Mouse (Mus musculus) urinary bladder, postnatal 4 days (tissue): Measurements from ENCODE around the gene Mme.

ENCODE experiments used
- DNase-seq, 2 experiments: peaks; one replicate each; pipeline ENCODE4 v3.0.0; 2021 to 2022; ENCODE audit warnings: low spot score in 2 of 2

Mme gene

DNA sequence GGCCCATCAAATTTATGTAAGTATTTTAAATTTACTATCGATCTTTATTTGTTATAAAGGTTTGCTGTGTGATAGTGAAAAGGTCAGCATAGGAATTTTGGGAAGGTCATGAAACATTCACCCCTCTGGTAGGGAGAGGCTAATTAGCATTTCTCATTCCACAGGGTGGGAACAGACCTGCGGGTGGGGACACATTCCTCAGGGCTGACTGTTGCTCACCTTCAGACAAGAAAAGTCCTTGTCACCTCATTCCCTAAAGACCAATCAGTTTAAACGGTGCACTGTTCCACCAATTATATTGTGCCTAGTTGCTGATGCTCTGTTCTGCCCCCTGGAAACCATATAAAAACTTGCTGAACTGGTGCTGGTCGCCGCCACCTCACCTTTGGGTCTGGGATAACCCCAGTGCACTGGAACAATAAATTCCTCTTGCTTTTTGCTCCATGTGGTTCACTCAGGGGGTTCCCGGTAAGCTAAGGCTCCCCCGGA, at the start of gene Mme:
Mme (plus strand) TSS at position 439 of the 489 bp plus-strand sequence.
- no peak for DNase-seq

GRCm38 (mm10) chr3:63196565-63196964, 44.8 kb upstream of the Mme start:
- no peak for DNase-seq

DNA sequence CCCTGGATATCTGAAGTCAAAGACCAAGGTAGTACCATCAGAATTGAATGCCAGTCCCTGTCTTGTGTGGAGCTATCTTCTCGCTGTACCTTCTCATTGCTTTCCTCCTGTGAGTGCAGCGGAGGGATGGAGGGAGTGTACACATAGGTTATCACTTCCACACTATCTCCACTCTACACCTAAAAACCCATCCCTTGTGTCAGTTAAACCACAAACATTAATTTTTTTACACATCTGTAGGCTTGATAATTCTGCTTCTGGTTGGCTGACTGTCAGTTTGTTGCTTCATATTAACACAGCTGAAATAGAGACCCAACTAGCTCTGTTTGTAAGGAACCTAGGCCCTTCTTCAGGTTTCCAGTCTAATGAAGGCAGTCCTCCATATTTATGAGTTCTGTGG, 43.3 kb upstream of the Mme start:
- no peak for DNase-seq

DNA sequence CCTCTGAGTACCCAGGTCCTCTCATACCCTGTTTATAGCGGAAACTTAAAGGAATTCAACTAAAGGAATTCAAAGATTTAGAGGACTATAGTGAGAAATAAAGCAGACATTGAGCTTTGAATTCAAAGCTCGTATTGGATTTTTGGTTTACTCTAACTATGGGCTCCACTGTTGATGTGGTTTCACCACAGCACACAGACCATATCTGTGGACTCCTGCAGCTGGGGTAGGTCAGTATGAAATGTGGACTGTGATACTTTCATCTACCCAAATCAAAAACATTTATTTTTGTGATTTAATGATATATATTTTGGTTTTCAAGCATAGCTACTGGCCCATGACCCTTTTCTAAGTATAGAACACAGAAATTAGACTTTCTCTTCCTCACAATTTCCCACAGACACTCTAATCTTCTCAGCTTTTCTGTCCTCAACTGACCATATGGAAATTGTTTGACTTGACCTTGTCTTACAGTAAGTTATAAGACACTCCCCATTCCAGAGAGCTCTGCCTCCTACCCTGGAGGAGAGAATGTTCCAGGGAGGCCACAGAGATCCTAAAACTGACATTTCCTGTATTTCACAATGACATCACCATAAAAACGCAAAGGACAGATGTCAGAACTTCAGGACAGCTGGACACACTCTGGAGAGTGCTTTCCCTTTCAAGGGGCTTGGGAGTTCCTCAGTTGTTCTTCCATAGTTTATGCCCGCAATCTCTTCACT, 19.3 kb upstream of the Mme start:
- no peak for DNase-seq

GRCm38 (mm10) chr3:63223676-63224075, 17.7 kb upstream of the Mme start:
- DNase-seq, result no peak

- no peak for DNase-seq
Measured at GRCm38 (mm10) chr3:63235957-63236356, 5.4 kb upstream of the Mme start.

GRCm38 (mm10) chr3:63243721-63244120, 2.4 kb downstream of the Mme start:
- no peak for DNase-seq

GRCm38 (mm10) chr3:63272091-63272490, 30.8 kb downstream of the Mme start:
- no peak for DNase-seq

DNA sequence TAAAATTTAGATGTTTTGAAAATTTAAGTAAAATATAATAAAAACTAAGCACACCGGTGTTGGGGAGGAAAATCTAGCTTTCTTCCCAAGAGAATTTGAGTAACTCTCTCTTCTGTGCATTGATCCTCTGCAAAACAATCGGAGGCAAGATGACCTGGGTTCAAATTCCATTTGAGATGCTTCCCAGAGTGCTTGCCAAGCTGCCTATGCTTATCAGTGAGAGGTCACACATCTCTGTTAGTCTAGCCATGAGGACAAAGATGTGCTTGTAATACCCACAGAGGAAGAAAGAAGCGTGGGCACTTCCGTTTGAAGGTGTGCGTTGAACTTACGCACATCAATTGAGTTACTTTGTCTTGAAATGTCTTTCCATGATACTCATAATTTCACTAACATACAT, 53.0 kb downstream of the Mme start:
- no peak for DNase-seq

- no peak for DNase-seq
Measured at GRCm38 (mm10) chr3:63294791-63295190, 53.5 kb downstream of the Mme start.

DNA sequence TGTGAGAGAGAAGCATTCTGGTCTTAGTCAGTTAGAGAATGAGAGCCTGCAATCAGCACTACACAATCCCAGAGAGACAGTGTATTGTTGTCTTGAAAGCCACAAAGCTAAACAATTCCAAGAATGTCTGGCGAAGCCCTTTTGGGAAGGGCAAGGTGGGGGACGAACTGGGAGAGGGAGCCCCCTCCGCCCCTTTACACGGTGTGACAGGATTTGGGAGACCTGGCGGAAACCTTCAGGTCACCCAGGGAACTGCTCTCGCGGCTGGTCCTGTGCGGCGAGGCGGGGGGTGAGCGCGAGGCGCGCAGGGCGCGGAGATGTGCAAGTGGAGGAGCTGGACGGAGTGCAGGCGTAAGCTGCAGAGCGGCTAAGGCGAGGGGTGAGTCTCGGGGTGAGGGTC, 53.9 kb downstream of the Mme start:
- peak; percentile 47 to 64 for DNase-seq

GRCm38 (mm10) chr3:63295657-63296231, 54.4 kb downstream of the Mme start:
- peak; percentile 51 to 63 for DNase-seq

DNA sequence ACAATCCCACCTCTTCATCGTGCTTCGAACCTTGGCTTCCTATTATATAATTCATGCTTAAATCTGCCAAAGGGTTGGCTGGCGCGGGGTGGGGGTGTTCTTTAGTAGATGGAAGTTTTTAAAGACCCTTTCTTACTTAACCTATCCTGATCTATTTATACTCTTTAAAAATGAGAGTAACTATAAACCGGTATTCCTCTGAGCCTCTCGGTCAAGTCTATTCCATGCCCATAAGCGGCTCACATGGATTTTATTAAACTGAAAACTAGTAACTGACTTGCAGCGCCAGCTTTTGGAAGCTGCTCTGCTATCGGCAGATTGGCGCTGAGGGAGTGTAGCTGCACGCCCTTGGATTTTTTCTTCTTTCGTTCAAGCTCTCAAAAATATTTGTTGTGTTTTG, 55.1 kb downstream of the Mme start:
- no peak for DNase-seq

DNA sequence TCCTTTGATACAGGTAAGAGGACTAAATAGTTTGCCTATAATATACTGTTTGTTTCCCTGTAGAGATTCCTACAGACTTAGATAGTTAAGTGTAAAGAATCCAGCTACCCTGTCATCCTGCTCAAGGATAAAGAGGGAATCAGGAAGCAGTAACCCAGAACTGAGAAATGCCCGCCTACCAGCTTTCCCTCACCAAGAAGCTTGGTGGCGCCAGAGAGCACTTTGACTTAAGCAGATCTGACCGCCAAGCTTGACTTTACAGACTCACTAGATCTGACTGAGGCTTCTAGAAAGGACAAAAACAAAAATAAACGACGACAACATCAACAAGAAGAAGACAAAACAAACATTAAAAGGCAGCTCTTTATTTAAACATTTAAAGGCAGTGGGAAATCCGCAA, 56.5 kb downstream of the Mme start:
- DNase-seq, result peak; percentile 54 to 77

DNA sequence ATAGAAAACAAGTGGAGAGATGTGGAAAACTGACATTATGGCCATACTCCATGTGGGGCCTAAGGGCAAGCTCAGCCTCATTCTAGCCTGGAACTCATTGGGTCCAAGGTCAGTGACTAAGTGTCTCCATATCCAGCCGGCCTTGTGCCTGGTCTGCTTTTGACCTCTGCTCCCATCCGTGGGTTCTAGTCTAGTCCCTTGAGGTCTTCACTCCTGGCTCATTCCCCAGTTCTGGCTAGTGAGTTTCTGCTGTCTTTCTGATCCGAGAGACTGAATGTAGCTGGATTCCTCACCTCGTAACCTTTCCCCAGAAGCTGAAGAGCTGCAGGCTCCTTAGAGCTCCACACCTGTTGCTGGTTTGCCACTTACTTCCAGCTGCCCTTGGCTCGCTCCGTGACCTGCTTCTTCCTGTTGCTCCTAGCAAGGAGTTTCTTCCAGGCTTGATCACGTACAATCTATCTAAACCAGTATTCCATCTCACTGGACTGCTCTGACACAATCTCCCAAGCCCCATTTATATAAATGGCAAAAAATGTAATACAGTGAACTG, 73.9 kb downstream of the Mme start:
- no peak for DNase-seq

GRCm38 (mm10) chr3:63317496-63317895, 76.2 kb downstream of the Mme start:
- DNase-seq, result no peak

DNA sequence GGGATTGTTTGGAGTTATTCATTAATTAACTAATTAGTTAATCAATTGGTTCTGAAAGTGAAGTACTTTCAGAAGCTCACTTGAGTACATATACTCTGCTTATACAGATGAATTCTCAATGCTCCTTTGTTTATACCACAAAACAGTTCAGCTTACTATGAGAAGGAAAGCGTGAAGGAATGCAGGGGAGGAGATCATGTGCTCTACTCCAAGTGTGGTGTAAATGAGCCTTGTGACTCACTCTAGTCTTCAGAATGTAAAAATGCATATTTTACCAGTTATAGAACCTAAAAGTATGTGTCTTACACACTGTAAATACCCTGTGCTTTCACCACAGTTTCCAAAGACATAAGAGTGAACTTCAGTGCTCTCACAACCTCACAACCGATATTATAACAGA, 84.3 kb downstream of the Mme start:
- DNase-seq, result no peak

- no peak for DNase-seq
Measured at GRCm38 (mm10) chr3:63340110-63340509, 98.8 kb downstream of the Mme start.

GRCm38 (mm10) chr3:63340546-63340945, 99.2 kb downstream of the Mme start:
- DNase-seq, result no peak

GRCm38 (mm10) chr3:63341481-63341880, 100.1 kb downstream of the Mme start:
- no peak for DNase-seq

GRCm38 (mm10) chr3:63344998-63345397, 103.7 kb downstream of the Mme start:
- no peak for DNase-seq

- no peak for DNase-seq
Measured at GRCm38 (mm10) chr3:63348893-63349426, 107.6 kb downstream of the Mme start.

DNA sequence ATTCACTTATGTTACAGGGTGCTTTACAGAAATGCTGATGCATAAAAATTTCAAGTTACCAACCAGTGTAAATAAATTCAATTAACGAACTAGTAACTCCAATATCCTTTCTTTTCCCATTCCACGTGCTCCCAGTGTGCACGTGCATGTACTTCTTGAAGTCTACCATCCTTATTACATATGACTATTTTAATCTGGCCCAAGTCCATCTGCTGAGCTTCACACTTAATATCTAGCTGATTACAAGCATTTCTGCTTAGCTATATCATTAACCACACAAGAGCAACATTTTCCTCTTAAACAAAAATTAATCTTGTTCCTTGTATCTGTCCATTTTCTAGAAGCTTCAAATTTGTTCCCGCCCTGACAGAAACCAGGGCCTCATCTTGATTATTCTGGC, 108.9 kb downstream of the Mme start:
- DNase-seq, result no peak
